Mouse (Mus musculus) liver, adult 2 months (tissue): Measurements from ENCODE around the gene Anapc16.

ENCODE experiments used
- CTCF ChIP-seq: fragments of 200-500 bp; IDR thresholded peaks from 2 replicates; pipeline ENCODE4 v1.5.1; 2011; ENCODE audit warnings: low read depth, low read length, control low read depth
- POLR2A ChIP-seq: fragments of 200-500 bp; IDR thresholded peaks from 2 replicates; pipeline ENCODE4 v1.6.1; 2011; ENCODE audit warnings: low read length, control low read depth; ENCODE audit not compliant: insufficient read depth; ENCODE audit errors: extremely low read depth

DNA sequence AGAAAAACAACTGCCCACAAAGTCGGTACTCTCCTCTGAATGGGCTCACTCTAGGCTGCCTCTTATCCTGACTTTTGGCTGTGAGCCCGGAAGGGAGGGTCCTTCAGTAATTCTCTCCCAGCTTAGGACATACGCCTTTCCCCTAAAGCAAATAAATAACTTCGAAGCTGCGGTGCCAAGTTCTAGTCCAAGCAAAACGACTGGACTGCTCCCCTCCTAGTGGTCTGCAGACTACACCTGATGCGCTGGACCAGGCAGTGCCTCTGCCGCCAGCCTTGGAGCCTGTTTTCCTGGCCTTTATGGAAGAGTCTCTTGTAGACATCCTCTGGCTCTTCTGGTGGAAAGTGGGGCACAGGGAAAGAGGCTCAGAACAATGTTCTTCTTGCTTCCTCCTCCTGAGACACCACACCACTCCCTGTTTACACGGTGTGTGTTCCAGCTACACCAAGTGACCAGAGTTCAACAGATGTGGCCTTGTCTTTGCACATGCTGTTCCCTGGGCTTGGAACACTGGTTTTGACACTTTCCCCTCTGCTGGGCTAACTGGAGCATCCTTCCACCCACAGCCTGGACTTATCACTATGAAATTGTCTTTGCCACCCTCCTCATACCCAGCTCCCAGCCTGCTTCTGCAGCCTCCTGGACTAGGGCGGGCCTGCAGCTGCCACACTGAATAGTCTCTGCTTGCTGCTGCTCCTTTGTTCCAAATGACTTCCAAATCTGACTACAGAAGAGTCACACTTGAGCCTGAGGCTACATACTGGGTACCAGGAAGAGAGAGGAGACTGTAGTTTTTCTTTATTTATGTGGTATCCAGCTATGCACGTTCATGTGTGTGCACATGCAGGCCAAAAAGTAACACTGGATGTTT lies 23.8 kb downstream of the Anapc16 start:
- TF ChIP-seq CTCF (no peak), POLR2A (no peak)
